Mouse (Mus musculus): Measurements from ENCODE around the gene Nolc1. TPM values are rescaled to one million over a fixed set of nuclear protein-coding genes. Genes with fewer than 3 reads are reported as not detected.

Gene Nolc1
- total and polyA plus RNA-seq, 3 experiments, result 88.0 to 333 (median 96.0) TPM

- H3K27me3 ChIP-seq (replicated peaks), result peaks cover 26% of the 10 kb centered on the region
- TF ChIP-seq SIN3A (IDR thresholded peaks at IDR 0.05; ENCODE audit: low read length) (peak; percentile 21; the same call in 1 of the 2 replicates), KAT2A (IDR thresholded peaks at IDR 0.05; ENCODE audit: insufficient replicate concordance, low read length) (0 out of 2 replicates have a peak, but pooled peaks have one; percentile 3), ELF1 (IDR thresholded peaks at IDR 0.05; ENCODE audit: low read depth, low read length) (0 out of 2 replicates have a peak, but pooled peaks have one; percentile 7), MXI1 (IDR thresholded peaks at IDR 0.05; ENCODE audit: low read depth, low read length) (peak; percentile 77; the same call in 1 of the 2 replicates), ZKSCAN1 (IDR thresholded peaks at IDR 0.05; ENCODE audit: borderline replicate concordance, low read depth, low read length) (no peak), TCF12 (IDR thresholded peaks at IDR 0.05; ENCODE audit: low read depth, low read length) (peak; percentile 13), POLR2A (IDR thresholded peaks at IDR 0.05; ENCODE audit: low read depth, low read length) (peak; percentile 68; the same call in 1 of the 2 replicates), EP300 (IDR thresholded peaks at IDR 0.05; ENCODE audit: low read length) (no peak), NRF1 (IDR thresholded peaks at IDR 0.05; ENCODE audit: low read depth, low read length) (peak; percentile 61), BHLHE40 (IDR thresholded peaks at IDR 0.05; ENCODE audit: low read depth, low read length) (peak; percentile 44; the same call in 1 of the 2 replicates), MEF2A (IDR thresholded peaks at IDR 0.05; ENCODE audit: borderline replicate concordance, low read depth, low read length) (peak; percentile 9; the same call in 1 of the 2 replicates), MYC (IDR thresholded peaks at IDR 0.05; ENCODE audit: low read depth, low read length) (peak; percentile 34; the same call in 1 of the 2 replicates), RCOR1 (conservative IDR thresholded peaks at IDR 0.05; ENCODE audit: low read depth, low read length) (no peak), UBTF (IDR thresholded peaks at IDR 0.05; ENCODE audit: low read depth, low read length) (no peak), GABPA (IDR thresholded peaks at IDR 0.05; ENCODE audit: insufficient replicate concordance, low read depth, low read length) (no peak), NELFE (IDR thresholded peaks at IDR 0.05; ENCODE audit: low read depth, low read length) (peak; percentile 23; the same call in 1 of the 2 replicates), USF1 (IDR thresholded peaks at IDR 0.05; ENCODE audit: low read depth, low read length) (no peak), ZMIZ1 (IDR thresholded peaks at IDR 0.05; ENCODE audit: low read depth, low read length) (0 out of 2 replicates have a peak, but pooled peaks have one; percentile 13), USF2 (conservative IDR thresholded peaks at IDR 0.05; ENCODE audit: low read depth, low read length) (no peak)
- in situ Hi-C loops (cut with MboI; ENCODE audit: low pct_ligation_motif_present, low pct_unique_long_range_greater_than_20kb, low sequenced_read_pairs) (no loop called here), dilution Hi-C loops (cut with MboI; ENCODE audit: extremely low pct_ligation_motif_present, extremely low pct_unique_long_range_greater_than_20kb, low sequenced_read_pairs) (no loop called here)
- peak within 1 kb of the TSS; percentile 27 for H3K27ac ChIP-seq (ENCODE audit: insufficient read depth, low read depth)
- H3K9ac ChIP-seq (ENCODE audit: insufficient read depth, low read depth), result peak within 1 kb of the TSS; percentile 81
- H3K79me2 ChIP-seq (replicated peaks; ENCODE audit: control insufficient read depth, extremely low read depth, insufficient read depth, poor library complexity, severe bottlenecking), result peaks cover 27% of the 10 kb centered on the region
- no peaks in the 10 kb centered on the region for H3K9me3 ChIP-seq (replicated peaks; ENCODE audit: low read length)
- H3K4me1 ChIP-seq (ENCODE audit: control insufficient read depth in 1 of 2, insufficient read depth in 2 of 2), result peaks cover 2 to 34% of the 10 kb centered on the region in 2 experiments; a peak in 3 of 4 replicates
- peak; percentile 57 for DNase-seq (ENCODE audit: extremely low read depth)
- peak within 1 kb of the TSS; percentile 96 for H3K4me2 ChIP-seq (ENCODE audit: insufficient read depth, low read depth, poor library complexity, severe bottlenecking)
- H3K36me3 ChIP-seq (replicated peaks in 1 of 2; ENCODE audit: control insufficient read depth in 1 of 2, insufficient read depth in 1 of 2, low read length in 1 of 2), result no peaks in the 10 kb centered on the region
- H3K4me3 ChIP-seq (replicated peaks in 1 of 3; ENCODE audit: low read depth in 2 of 3, low read length in 2 of 3, poor library complexity in 1 of 3), result peak within 1 kb of the TSS; percentile 61 to 91 (median 84)
These were observed 30.5 kb upstream of the Nolc1 start, which contains the start of gene Ldb1 for GRCm38 (mm10) chr19:46044993-46045695. Gene Ldb1 (minus strand): TSS chr19:46045214.

Measured in CH12.LX (cell line).